Mouse (Mus musculus): ENCODE measurements around the gene Dgki.

DNA sequence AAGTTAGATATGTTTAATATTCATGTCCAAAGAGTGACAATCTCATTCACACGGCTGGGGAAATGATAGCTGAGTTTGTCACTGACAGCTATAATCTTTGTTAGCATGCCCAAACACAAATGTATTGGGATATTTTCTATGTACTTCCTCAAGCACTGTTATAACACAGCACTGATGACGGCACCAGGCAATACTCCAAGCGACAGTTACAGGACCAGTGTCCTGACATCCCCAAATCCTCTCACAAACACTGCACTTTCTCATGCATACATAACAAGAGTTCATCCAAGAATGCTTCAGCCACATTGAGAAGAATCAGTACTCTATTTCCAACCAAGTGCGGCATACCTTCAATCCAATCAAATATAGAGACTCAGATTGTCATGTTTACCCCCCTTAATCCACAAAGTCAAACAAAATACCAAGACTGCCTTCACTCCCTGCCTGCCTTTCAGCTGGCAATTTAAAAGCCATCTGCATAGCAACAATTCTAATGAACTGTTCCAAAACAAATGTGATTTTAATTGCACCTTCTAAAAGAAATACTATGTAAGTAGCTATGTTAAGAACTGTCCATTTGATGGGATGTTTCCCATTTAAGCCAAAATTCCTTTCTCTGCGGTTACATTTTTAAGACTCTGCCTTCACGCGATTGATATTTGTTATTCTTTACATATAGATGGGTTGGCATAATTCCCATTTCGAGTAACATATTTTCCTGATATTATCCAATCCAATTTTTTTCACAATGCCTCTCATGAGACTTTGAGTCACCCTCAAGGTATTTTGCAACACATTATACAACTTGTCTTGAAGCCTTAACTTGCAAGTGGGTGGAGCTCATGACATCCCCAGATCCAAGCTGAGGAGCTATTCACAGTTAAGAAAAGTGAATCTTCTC lies 273.4 kb downstream of the Dgki start:
- TF ChIP-seq CTCF (IDR thresholded peaks at IDR 0.05; ENCODE audit: low read depth, low read length) (no peak), GATA1 (IDR thresholded peaks at IDR 0.05; ENCODE audit: borderline replicate concordance, low read length) (no peak)
